Mouse (Mus musculus) intestine, postnatal 0 days (tissue): ENCODE data around the gene Tasp1. TPM values are rescaled to one million over a fixed set of nuclear protein-coding genes. Genes with fewer than 3 reads are reported as not detected.
"Not testable (repeated sequence)": the region's sequence is repeated elsewhere in the genome, so short reads cannot be mapped to it uniquely, and the experiment has no call there.

ENCODE experiments used
- ATAC-seq: fragments of 200-750 bp; cut with Nextera tagmentation; 2 replicates; pipeline ENCODE4 v1.8.0; 2017; ENCODE audit warnings: mild to moderate bottlenecking, moderate TSS enrichment, moderate library complexity
- H3K27ac ChIP-seq: fragments of 300-500 bp; sonication (generic); 2 replicates; pipeline ENCODE4 v1.5.1; 2014; ENCODE audit warnings: mild to moderate bottlenecking, low read depth, low read length, moderate library complexity
- H3K27me3 ChIP-seq: fragments of 300-500 bp; sonication (generic); replicated peaks from 2 replicates; pipeline ENCODE4 v1.6.1; 2014; ENCODE audit warnings: low read length, mixed read lengths; ENCODE audit not compliant: control insufficient read depth, insufficient read depth
- H3K36me3 ChIP-seq: fragments of 300-500 bp; sonication (generic); 2 replicates; pipeline ENCODE4 v1.6.1; 2014; ENCODE audit warnings: mild to moderate bottlenecking, moderate library complexity; ENCODE audit not compliant: control insufficient read depth, insufficient read depth
- H3K4me1 ChIP-seq: fragments of 300-500 bp; sonication (generic); replicated peaks from 2 replicates; pipeline ENCODE4 v1.6.1; 2014; ENCODE audit warnings: antibody characterized with exemption, low read length, mixed read lengths; ENCODE audit not compliant: control insufficient read depth, insufficient read depth
- H3K4me2 ChIP-seq: fragments of 300-500 bp; sonication (generic); replicated peaks from 2 replicates; pipeline ENCODE4 v1.6.1; 2014; ENCODE audit warnings: low read depth, mild to moderate bottlenecking, moderate library complexity
- H3K4me3 ChIP-seq: fragments of 300-500 bp; sonication (generic); 2 replicates; pipeline ENCODE4 v1.5.1; 2014; ENCODE audit warnings: low read depth, low read length
- H3K9ac ChIP-seq: fragments of 300-500 bp; sonication (generic); 2 replicates; pipeline ENCODE4 v1.6.1; 2014; ENCODE audit warnings: mild to moderate bottlenecking, low read depth, low read length
- H3K9me3 ChIP-seq: fragments of 300-500 bp; sonication (generic); 2 replicates; pipeline ENCODE4 v1.6.1; 2016; ENCODE audit warnings: mixed run types; ENCODE audit not compliant: control insufficient read depth
- CTCF ChIP-seq: sonication (generic); IDR thresholded peaks from 2 replicates; pipeline ENCODE4 v1.5.1; 2016; ENCODE audit warnings: low read depth, mild to moderate bottlenecking, control low read depth, antibody characterized with exemption, moderate library complexity
- WGBS: fragments of 180-500 bp; shearing (Covaris S2); extraction: QIAGEN DNeasy Blood & Tissue Kit; methylation state at CpG from one replicate; pipeline ENCODE4 v1.1.7; 2014; 5-methylcytosine and 5-hydroxymethylcytosine counted together
- polyA plus RNA-seq: library from polyadenylated mRNA; unstranded; fragments of >200 nt; fragmentation: Nextera tagmentation; extraction: Ambion mirVana; gene quantifications from 2 replicates; pipeline ENCODE4 v1.2.1, GENCODE M21; 2015

The Tasp1 gene
- polyA plus RNA-seq, 1 experiment from 2014 or later = 9.4 TPM

GRCm38 (mm10) chr2:139875876-139876275, 190.7 kb downstream of the Tasp1 start:
- no peak overlapping the region for H3K4me3 ChIP-seq
- ATAC-seq = no peak
- no peaks in the 10 kb centered on the region for H3K4me1 ChIP-seq
- H3K9ac ChIP-seq = no peak overlapping the region
- TF ChIP-seq CTCF = no peak
- no peaks in the 10 kb centered on the region for H3K27me3 ChIP-seq
- H3K4me2 ChIP-seq = no peak overlapping the region
- no peaks in the 10 kb centered on the region for H3K36me3 ChIP-seq
- no peaks in the 10 kb centered on the region for H3K9me3 ChIP-seq
- H3K27ac ChIP-seq = no peak overlapping the region
- 65% methylated on average over 3 of the region's 3 CpGs for WGBS

GRCm38 (mm10) chr2:139874173-139874572, 192.4 kb downstream of the Tasp1 start:
- no peak overlapping the region for H3K4me3 ChIP-seq
- H3K4me2 ChIP-seq = 0 out of 2 replicates have a peak overlapping the region, but pooled peaks have one; percentile 3
- H3K9ac ChIP-seq = no peak overlapping the region
- H3K27ac ChIP-seq = peak overlapping the region; percentile 46
- no peaks in the 10 kb centered on the region for H3K36me3 ChIP-seq
- 63% methylated on average over 3 of the region's 3 CpGs for WGBS
- TF ChIP-seq CTCF = no peak
- no peaks in the 10 kb centered on the region for H3K27me3 ChIP-seq
- H3K9me3 ChIP-seq = no peaks in the 10 kb centered on the region
- no peaks in the 10 kb centered on the region for H3K4me1 ChIP-seq
- peak; percentile 89 for ATAC-seq

- Histone ChIP-seq H3K27me3 (no peaks in the 10 kb centered on the region), H3K9me3 (no peaks in the 10 kb centered on the region), H3K36me3 (no peaks in the 10 kb centered on the region), H3K9ac (no peak overlapping the region), H3K27ac (peak overlapping the region; percentile 46; the same call in 1 of the 2 replicates), H3K4me1 (no peaks in the 10 kb centered on the region), H3K4me2 (0 out of 2 replicates have a peak overlapping the region, but pooled peaks have one; percentile 3), H3K4me3 (no peak overlapping the region)
- TF ChIP-seq CTCF = 0 out of 2 replicates have a peak, but pooled peaks have one; percentile 7
- 26% methylated on average over 2 of the region's 2 CpGs for WGBS
- ATAC-seq = peak; percentile 100
Measured at GRCm38 (mm10) chr2:139873762-139874161, 192.8 kb downstream of the Tasp1 start.

GRCm38 (mm10) chr2:139869071-139869470, 197.5 kb downstream of the Tasp1 start:
- ATAC-seq, H3K9ac ChIP-seq, H3K4me2 ChIP-seq, H3K27me3 ChIP-seq, H3K27ac ChIP-seq, H3K4me1 ChIP-seq, H3K9me3 ChIP-seq, H3K36me3 ChIP-seq, H3K4me3 ChIP-seq: not testable (repeated sequence)
- TF ChIP-seq CTCF = peak; percentile 11; the same call in 1 of the 2 replicates
- 96% methylated on average over 2 of the region's 2 CpGs for WGBS

- H3K4me2 ChIP-seq, ATAC-seq, H3K4me1 ChIP-seq, H3K9ac ChIP-seq, H3K27ac ChIP-seq, H3K27me3 ChIP-seq, H3K4me3 ChIP-seq, H3K36me3 ChIP-seq, H3K9me3 ChIP-seq: not testable (repeated sequence)
- WGBS = 82% methylated on average over 3 of the region's 3 CpGs
Measured at GRCm38 (mm10) chr2:139863396-139863795, 203.2 kb downstream of the Tasp1 start.

- Histone ChIP-seq H3K9ac (no peak overlapping the region), H3K4me2 (no peak overlapping the region), H3K4me3 (no peak overlapping the region), H3K36me3 (no peaks in the 10 kb centered on the region), H3K9me3 (no peaks in the 10 kb centered on the region), H3K4me1 (no peaks in the 10 kb centered on the region), H3K27ac (no peak overlapping the region), H3K27me3 (no peaks in the 10 kb centered on the region)
- no peak for TF ChIP-seq CTCF
- WGBS = 87% methylated on average over 5 of the region's 5 CpGs
- no peak for ATAC-seq
Measured at GRCm38 (mm10) chr2:139860133-139860494, 206.5 kb downstream of the Tasp1 start.
